Mouse (Mus musculus) limb, embryonic 13.5 days (tissue): ENCODE measurements around the gene Hist1h3c. TPM values are rescaled to one million over a fixed set of nuclear protein-coding genes. Genes with fewer than 3 reads are reported as not detected.
"Not testable (repeated sequence)": the region's sequence is repeated elsewhere in the genome, so short reads cannot be mapped to it uniquely, and the experiment has no call there.

Experiments
- ATAC-seq: fragments of 200-750 bp; cut with Nextera tagmentation; 2 replicates; pipeline ENCODE4 v1.8.0; 2017; ENCODE audit warnings: low read depth, moderate number of reproducible peaks, moderate TSS enrichment; ENCODE audit not compliant: low FRiP score
- H3K27ac ChIP-seq: fragments of 300-500 bp; sonication (generic); 2 replicates; pipeline ENCODE4 v1.5.1; 2015; ENCODE audit warnings: inconsistent platforms, mild to moderate bottlenecking, moderate library complexity
- H3K27me3 ChIP-seq: fragments of 300-500 bp; sonication (generic); 2 replicates; pipeline ENCODE4 v1.6.1; 2015; ENCODE audit warnings: mild to moderate bottlenecking, inconsistent platforms
- H3K36me3 ChIP-seq: fragments of 300-500 bp; sonication (generic); 2 replicates; pipeline ENCODE4 v1.6.1; 2015; ENCODE audit warnings: inconsistent platforms, mild to moderate bottlenecking, moderate library complexity
- H3K4me1 ChIP-seq: fragments of 300-500 bp; sonication (generic); 2 replicates; pipeline ENCODE4 v1.6.1; 2015; ENCODE audit warnings: inconsistent platforms
- H3K4me2 ChIP-seq: fragments of 300-500 bp; sonication (generic); replicated peaks from 2 replicates; pipeline ENCODE4 v1.6.1; 2015; ENCODE audit warnings: inconsistent platforms, mild to moderate bottlenecking, moderate library complexity
- H3K4me3 ChIP-seq: fragments of 300-500 bp; sonication (generic); 2 replicates; pipeline ENCODE4 v1.5.1; 2015; ENCODE audit warnings: moderate library complexity, mild to moderate bottlenecking, inconsistent platforms
- H3K9ac ChIP-seq: fragments of 300-500 bp; sonication (generic); 2 replicates; pipeline ENCODE4 v1.6.1; 2015; ENCODE audit warnings: mild to moderate bottlenecking, inconsistent platforms
- H3K9me3 ChIP-seq: fragments of 300-500 bp; sonication (generic); 2 replicates; pipeline ENCODE4 v1.6.1; 2016; ENCODE audit warnings: inconsistent platforms
- WGBS: fragments of 180-500 bp; shearing (Covaris S2); methylation state at CpG from one replicate; pipeline ENCODE4 v1.1.7; 2015; 5-methylcytosine and 5-hydroxymethylcytosine counted together
- polyA plus RNA-seq: library from polyadenylated mRNA; unstranded; fragments of >200 nt; fragmentation: Nextera tagmentation; extraction: Ambion mirVana; gene quantifications from 2 replicates; pipeline ENCODE4 v1.2.1, GENCODE M21; 2015

Gene Hist1h3c
- polyA plus RNA-seq, 1 experiment from 2014 or later = 20.6 TPM

- Histone ChIP-seq H3K27me3 (no peaks in the 10 kb centered on the region), H3K36me3 (no peaks in the 10 kb centered on the region), H3K4me3 (peak overlapping the region; percentile 59), H3K9me3 (no peaks in the 10 kb centered on the region), H3K27ac (peak overlapping the region; percentile 97), H3K4me2 (peak overlapping the region; percentile 92), H3K9ac (peak overlapping the region; percentile 64), H3K4me1 (peaks cover 18% of the 10 kb centered on the region)
- ATAC-seq = no peak
- under 1% methylated on average over 10 of the region's 10 CpGs for WGBS
Measured at GRCm38 (mm10) chr13:23763242-23763585, 17.8 kb upstream of the Hist1h3c start.

GRCm38 (mm10) chr13:23761871-23762821, 16.7 kb upstream of the Hist1h3c start, which contains the start of gene Hist1h3a:
Hist1h3a (minus strand) TSS chr13:23762386.
- Histone ChIP-seq H3K27ac (peak within 1 kb of the TSS; percentile 97), H3K4me1 (peaks cover 26% of the 10 kb centered on the region), H3K9ac (peak within 1 kb of the TSS; percentile 74), H3K4me2 (peak within 1 kb of the TSS; percentile 92), H3K4me3 (peak within 1 kb of the TSS; percentile 59)
- ATAC-seq = peak; percentile 77
- WGBS = 1% methylated on average over 29 of the region's 52 CpGs
- not testable (repeated sequence) for H3K36me3 ChIP-seq, H3K27me3 ChIP-seq, H3K9me3 ChIP-seq

DNA sequence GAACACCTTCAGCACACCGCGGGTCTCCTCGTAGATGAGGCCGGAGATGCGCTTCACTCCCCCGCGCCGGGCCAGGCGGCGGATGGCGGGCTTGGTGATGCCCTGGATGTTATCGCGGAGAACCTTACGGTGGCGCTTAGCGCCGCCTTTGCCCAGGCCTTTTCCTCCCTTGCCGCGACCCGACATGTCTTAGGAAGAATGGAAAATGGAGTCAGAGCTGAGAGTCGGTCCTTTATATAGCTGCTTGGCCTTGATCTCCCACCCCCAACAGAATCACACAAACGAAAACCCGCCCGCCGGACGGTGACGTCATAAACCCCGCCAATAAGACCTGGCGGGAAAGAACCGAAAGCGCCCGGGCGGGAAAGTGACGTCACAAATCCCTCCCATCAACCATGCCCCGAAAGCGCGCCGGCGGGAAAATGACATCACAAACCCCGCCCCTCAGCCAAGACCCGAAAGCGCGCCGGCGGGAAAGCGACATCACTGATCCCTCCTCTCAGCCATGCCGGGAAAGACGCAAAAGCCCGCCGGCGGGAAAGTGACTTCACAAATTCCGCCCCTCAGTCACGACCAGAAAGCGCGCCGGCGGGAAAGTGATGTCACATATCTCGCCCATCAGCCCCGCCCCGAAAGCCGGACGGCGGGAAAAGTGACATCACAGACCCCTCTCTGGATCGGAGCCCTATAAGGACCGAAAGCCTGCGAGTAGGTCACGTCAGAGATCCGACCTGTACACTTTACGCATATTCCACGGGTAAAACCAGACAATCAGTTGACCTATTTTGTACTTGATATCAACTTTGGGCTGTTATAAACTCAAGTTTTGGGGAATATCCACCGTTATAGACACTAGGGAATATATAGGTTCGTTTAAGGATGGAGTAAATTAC, 15.8 kb upstream of the Hist1h3c start, which contains the start of gene Hist1h4a:
Gene Hist1h4a (minus strand): TSS at position 259 of the 893 bp plus-strand sequence.
- peak within 1 kb of the TSS; percentile 97 for H3K27ac ChIP-seq
- under 1% methylated on average over 69 of the region's 72 CpGs for WGBS
- peak within 1 kb of the TSS; percentile 59 for H3K4me3 ChIP-seq
- peak within 1 kb of the TSS; percentile 92 for H3K4me2 ChIP-seq
- H3K9ac ChIP-seq = peak within 1 kb of the TSS; percentile 74
- H3K9me3 ChIP-seq = no peaks in the 10 kb centered on the region
- peak; percentile 81 for ATAC-seq
- no peaks in the 10 kb centered on the region for H3K27me3 ChIP-seq
- H3K4me1 ChIP-seq = peaks cover 26% of the 10 kb centered on the region
- H3K36me3 ChIP-seq = no peaks in the 10 kb centered on the region

GRCm38 (mm10) chr13:23760240-23760971, 15.0 kb upstream of the Hist1h3c start:
- H3K36me3 ChIP-seq = no peaks in the 10 kb centered on the region
- no peaks in the 10 kb centered on the region for H3K9me3 ChIP-seq
- peak overlapping the region; percentile 68 for H3K9ac ChIP-seq
- H3K4me1 ChIP-seq = peaks cover 26% of the 10 kb centered on the region
- H3K27me3 ChIP-seq = no peaks in the 10 kb centered on the region
- H3K4me3 ChIP-seq = peak overlapping the region; percentile 59
- ATAC-seq = peak; percentile 2; the same call in 1 of the 2 replicates
- WGBS = under 1% methylated on average over 25 of the region's 27 CpGs
- peak overlapping the region; percentile 90 for H3K27ac ChIP-seq
- H3K4me2 ChIP-seq = peak overlapping the region; percentile 92

DNA sequence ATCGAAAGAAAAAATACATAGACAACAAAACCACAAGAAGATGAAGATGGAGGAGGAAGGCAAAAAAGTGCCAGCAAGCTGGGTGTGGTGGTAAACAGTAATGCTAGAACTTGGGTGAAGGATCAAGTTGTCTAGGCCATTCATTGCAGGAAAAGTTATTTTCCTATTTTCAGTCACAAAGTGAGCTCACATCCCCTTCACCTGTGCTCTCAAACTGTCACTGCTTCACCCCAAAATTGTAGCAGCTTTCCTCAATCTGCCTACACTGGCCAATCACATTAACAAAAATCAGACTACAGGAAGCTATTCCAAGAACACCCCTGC, 14.5 kb upstream of the Hist1h3c start:
- Histone ChIP-seq H3K9ac (peak overlapping the region; percentile 68; the same call in 1 of the 2 replicates), H3K4me2 (peak overlapping the region; percentile 92), H3K4me3 (peak overlapping the region; percentile 59), H3K4me1 (peaks cover 26% of the 10 kb centered on the region), H3K36me3 (no peaks in the 10 kb centered on the region), H3K9me3 (no peaks in the 10 kb centered on the region), H3K27me3 (no peaks in the 10 kb centered on the region), H3K27ac (peak overlapping the region; percentile 90; the same call in 1 of the 2 replicates)
- ATAC-seq = no peak
- 57% methylated on average over 1 of the region's 1 CpGs for WGBS

GRCm38 (mm10) chr13:23759251-23759771, 13.9 kb upstream of the Hist1h3c start:
- Histone ChIP-seq H3K4me2 (no peak overlapping the region; the same call in 1 of the 2 replicates), H3K9me3 (no peaks in the 10 kb centered on the region), H3K4me3 (no peak overlapping the region), H3K27me3 (no peaks in the 10 kb centered on the region), H3K27ac (no peak overlapping the region), H3K4me1 (peaks cover 22% of the 10 kb centered on the region), H3K36me3 (no peaks in the 10 kb centered on the region), H3K9ac (no peak overlapping the region)
- ATAC-seq = no peak
- 76% methylated on average over 3 of the region's 3 CpGs for WGBS

GRCm38 (mm10) chr13:23757921-23758320, 12.5 kb upstream of the Hist1h3c start:
- Histone ChIP-seq H3K4me3 (no peak overlapping the region), H3K27ac (peak overlapping the region; percentile 29; the same call in 1 of the 2 replicates), H3K4me1 (peaks cover 26% of the 10 kb centered on the region), H3K9me3 (no peaks in the 10 kb centered on the region), H3K27me3 (no peaks in the 10 kb centered on the region), H3K36me3 (no peaks in the 10 kb centered on the region), H3K4me2 (peak overlapping the region; percentile 41), H3K9ac (no peak overlapping the region)
- WGBS = 46% methylated on average over 3 of the region's 3 CpGs
- no peak for ATAC-seq

DNA sequence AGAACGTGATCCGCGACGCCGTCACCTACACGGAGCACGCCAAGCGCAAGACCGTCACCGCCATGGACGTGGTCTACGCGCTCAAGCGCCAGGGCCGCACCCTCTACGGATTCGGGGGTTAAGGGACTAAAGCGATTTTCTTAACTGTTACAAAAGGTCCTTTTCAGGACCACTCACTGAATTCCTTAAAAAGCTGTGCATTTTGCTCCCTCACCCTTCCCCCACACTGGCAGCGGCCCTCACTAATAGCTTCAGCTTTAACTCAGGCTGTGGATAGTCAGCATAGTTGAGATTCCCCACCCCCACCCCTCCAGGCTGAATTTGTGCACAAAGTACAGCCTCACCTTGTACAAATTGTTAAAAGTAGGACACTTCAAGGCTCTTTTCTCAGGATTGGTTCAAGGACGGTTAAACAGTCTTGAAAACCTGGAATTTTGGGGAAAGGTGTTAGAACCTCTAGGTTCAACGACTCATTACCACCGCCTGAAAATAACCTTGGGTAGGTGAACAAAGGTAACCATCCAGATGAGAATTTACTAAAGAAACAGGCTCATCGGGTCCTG, 11.9 kb upstream of the Hist1h3c start:
- peak overlapping the region; percentile 82 for H3K4me2 ChIP-seq
- peaks cover 29% of the 10 kb centered on the region for H3K4me1 ChIP-seq
- H3K27ac ChIP-seq = peak overlapping the region; percentile 94
- H3K9me3 ChIP-seq = no peaks in the 10 kb centered on the region
- WGBS = under 1% methylated on average over 18 of the region's 23 CpGs
- H3K9ac ChIP-seq = peak overlapping the region; percentile 69
- peak overlapping the region; percentile 46 for H3K4me3 ChIP-seq
- H3K36me3 ChIP-seq = no peaks in the 10 kb centered on the region
- peak; percentile 16 for ATAC-seq
- no peaks in the 10 kb centered on the region for H3K27me3 ChIP-seq

DNA sequence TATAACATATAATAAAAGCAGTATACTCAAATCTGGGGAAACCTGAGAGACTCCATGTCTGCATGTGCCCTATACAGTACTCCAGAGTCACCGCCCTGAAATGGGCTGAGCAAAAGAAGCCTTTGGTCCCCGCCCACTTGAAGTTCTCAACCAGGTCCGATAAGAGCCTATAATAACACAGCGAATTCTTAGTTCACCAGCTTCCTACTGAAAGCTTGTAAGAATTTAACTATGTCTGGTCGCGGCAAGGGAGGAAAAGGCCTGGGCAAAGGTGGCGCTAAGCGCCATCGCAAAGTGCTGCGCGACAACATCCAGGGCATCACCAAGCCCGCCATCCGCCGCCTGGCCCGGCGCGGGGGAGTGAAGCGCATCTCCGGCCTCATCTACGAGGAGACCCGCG, 11.4 kb upstream of the Hist1h3c start, which contains the start of gene Hist1h4b:
Gene Hist1h4b (plus strand): TSS at position 224 of the 400 bp plus-strand sequence.
- Histone ChIP-seq H3K27me3 (no peaks in the 10 kb centered on the region), H3K4me3 (peak within 1 kb of the TSS; percentile 46), H3K4me2 (peak within 1 kb of the TSS; percentile 82), H3K9ac (peak within 1 kb of the TSS; percentile 69), H3K27ac (peak within 1 kb of the TSS; percentile 94), H3K9me3 (no peaks in the 10 kb centered on the region), H3K36me3 (no peaks in the 10 kb centered on the region), H3K4me1 (peaks cover 29% of the 10 kb centered on the region)
- peak; percentile 77 for ATAC-seq
- 0% methylated on average over 17 of the region's 22 CpGs for WGBS

DNA sequence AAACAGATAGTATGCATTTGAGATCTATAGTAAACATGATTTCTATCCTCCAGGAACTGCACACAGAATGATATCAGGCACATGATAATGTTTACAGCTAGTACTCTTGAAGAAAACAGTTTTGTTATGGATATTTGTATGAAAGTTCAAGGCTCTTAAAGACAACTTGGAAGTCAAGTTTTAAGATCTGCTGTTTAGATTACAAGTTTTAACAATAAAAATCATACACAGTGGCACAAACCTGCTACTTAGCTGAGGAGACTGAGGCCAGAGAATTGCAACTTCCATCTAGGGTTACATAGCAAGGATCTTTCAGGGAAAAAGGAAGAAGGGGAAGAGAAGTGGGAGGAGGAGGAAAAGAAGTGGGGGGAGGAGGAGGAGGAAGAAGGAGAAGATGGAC, 9.6 kb upstream of the Hist1h3c start:
- no peaks in the 10 kb centered on the region for H3K27me3 ChIP-seq
- no peak overlapping the region for H3K4me3 ChIP-seq
- H3K27ac ChIP-seq = no peak overlapping the region
- no peaks in the 10 kb centered on the region for H3K9me3 ChIP-seq
- peaks cover 23% of the 10 kb centered on the region for H3K4me1 ChIP-seq
- H3K4me2 ChIP-seq = no peak overlapping the region
- ATAC-seq = no peak
- no peaks in the 10 kb centered on the region for H3K36me3 ChIP-seq
- no peak overlapping the region for H3K9ac ChIP-seq
